Mouse (Mus musculus) WW6 (cell line): ENCODE data around the gene Prpf4.

ENCODE experiments used
- DNase-seq: peaks from one replicate; pipeline ENCODE4 v3.0.0-alpha.2; 2013; ENCODE audit warnings: low read depth, low spot score

Gene Prpf4

GRCm38 (mm10) chr4:62437256-62437778, 28.7 kb downstream of the Prpf4 start:
- DNase-seq: no peak

- DNase-seq: no peak
These were observed 29.3 kb downstream of the Prpf4 start for GRCm38 (mm10) chr4:62437871-62438270.

GRCm38 (mm10) chr4:62439793-62440192, 31.2 kb downstream of the Prpf4 start:
- DNase-seq: no peak

- DNase-seq: no peak
These were observed 31.9 kb downstream of the Prpf4 start for GRCm38 (mm10) chr4:62440544-62440943.

GRCm38 (mm10) chr4:62440986-62441385, 32.4 kb downstream of the Prpf4 start:
- no peak for DNase-seq

- DNase-seq: no peak
These were observed 46.4 kb downstream of the Prpf4 start for GRCm38 (mm10) chr4:62454995-62455394.

DNA sequence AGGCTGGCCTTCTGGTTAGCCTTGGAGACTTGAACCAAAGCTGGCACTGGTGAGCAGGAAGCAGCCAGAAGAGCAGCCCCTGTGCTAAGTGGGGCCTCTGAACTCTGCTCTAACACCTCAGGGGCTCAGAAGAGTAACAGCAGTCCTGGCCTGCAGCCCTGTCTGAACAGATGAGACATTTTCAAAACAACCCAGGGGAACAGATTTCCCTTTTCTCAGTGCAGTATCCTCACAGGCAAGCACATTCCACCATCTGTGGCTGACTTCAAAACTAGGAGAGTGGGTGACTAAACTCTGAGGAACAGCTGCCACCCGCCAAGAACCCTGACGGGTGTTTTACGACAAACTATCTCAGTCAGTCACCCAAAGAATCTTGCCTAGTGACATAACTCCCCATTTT, 50.5 kb downstream of the Prpf4 start:
- DNase-seq: no peak

DNA sequence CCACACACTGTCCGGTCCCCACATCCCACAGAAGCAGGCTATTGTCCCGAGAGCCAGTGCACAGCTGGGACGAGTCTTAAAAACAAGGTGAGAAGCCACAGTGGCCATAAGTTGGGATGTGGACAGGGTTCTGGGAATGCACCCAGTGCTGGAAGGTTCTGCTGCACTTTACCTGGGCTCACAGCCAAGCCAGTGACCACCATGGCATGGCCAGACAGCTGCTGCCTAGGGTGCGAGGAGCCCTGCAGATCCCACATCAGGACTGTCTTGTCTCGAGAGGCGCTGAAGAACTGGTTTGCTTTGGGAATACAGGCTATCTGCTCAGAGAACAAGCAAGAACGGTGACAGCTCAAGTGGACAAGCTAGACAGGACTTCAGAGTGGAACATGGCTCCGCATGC, 51.8 kb downstream of the Prpf4 start:
- no peak for DNase-seq

DNA sequence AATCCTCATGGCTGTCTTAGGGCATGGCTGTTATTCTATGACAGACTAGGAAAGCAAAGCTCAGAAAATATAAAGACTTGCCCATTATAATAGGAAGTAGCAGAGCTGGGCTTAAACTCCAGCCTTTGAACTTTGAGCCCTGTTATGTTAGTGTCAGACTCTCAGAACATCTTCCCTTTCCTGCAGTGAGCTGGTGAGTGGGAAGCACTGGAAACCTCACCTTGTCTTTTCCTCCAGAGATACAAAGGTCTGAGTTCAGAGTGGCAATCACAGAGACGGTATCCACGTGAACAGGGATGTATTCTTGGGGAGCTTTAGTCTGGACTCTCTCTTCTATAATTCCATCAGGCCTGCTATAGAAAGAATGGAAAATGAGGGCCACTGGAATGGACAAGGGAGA, 54.5 kb downstream of the Prpf4 start:
- no peak for DNase-seq

DNA sequence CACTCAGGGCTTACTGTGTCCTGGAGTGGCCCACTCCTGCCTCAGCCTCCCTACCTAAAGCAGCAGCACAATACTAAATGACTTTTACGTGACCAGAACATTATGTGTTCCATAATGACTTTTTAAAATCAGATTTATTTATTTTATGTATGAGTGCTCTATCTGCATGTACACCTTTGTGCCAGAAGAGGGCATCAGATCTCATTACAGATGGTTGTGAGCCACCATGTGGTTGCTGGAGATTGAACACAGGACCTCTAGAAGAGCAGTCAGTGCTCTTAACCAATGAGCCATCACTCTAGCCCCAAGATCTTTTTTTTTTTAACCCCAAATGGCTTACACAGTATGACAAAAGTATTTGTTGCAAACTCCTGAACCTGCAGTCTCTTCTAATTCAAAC, 59.6 kb downstream of the Prpf4 start:
- DNase-seq: no peak

GRCm38 (mm10) chr4:62470598-62471051, 62.0 kb downstream of the Prpf4 start, which contains the start of gene Wdr31:
Gene Wdr31 (minus strand): TSS chr4:62470896.
- DNase-seq: peak; percentile 61

DNA sequence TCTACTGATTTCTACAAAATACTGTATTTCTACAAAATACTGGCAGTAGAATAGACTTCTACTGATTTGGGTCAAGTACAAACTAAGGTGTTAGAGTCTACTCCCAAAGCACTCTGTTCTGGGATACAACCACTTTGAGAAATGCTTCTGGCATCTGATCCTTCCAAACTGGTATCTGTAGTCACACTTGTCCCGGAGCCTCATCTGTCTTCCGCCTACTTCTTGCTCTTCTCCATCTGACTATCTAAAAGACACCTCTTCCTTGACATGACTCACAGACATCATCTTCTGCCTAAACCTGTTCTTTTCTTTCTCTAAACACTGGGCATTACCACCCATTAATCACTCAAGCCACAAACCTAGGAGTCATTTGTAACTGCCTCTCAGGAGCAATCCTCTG, 63.5 kb downstream of the Prpf4 start:
- no peak for DNase-seq

DNA sequence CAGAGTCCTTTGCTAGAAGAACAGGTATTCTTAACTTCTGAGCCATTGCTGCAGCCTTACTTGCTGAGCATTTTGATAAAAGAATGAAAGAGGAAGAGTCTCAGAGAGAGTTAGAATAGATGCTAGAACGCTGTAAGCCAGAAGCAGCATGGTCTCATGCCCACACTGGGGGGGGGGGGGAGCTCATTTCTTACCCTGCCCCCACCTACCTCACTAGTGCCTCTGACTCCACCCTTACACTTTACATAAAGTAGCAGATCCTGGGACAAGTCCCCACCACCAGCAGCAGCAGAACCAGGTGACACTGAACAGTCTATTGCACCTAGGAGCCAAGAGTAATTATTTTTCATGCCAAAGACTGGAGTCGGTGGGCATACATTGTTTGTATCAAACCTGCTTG, 66.5 kb downstream of the Prpf4 start:
- no peak for DNase-seq

DNA sequence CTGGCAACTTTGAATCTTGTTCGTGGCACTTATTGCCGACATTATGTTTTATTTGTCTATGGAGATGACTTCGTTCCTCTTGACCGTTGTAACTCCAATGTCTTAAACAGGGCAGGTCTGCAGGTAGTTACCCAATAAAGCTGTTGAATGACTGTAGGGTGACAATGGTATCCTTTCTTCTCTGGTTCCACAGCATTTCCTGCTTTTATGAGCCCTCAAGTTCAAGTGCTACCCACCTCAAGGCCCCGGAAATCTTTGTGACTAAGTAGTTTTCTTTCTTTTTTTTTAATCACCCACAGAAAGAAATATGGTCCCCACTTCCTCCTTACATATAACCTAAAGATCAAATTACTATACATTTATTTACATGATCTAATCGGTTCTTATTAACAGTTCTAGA, 67.2 kb downstream of the Prpf4 start:
- no peak for DNase-seq
